Mouse (Mus musculus) neural tube, embryonic 12.5 days (tissue): ENCODE results near the gene Mybpc3. TPM values are rescaled to one million over a fixed set of nuclear protein-coding genes. Genes with fewer than 3 reads are reported as not detected.
A peak's percentile ranks its signal among the peaks of the same experiment; 100 is the strongest.

Experiments used
- ATAC-seq: fragments of 200-750 bp; cut with Nextera tagmentation; 2 replicates; pipeline ENCODE4 v1.8.0; 2017; ENCODE audit warnings: low read depth, mild to moderate bottlenecking, moderate TSS enrichment, moderate library complexity; ENCODE audit not compliant: low FRiP score
- H3K27ac ChIP-seq: fragments of 300-500 bp; sonication (generic); 2 replicates; pipeline ENCODE4 v1.5.1; 2016
- H3K27me3 ChIP-seq: fragments of 300-500 bp; sonication (generic); replicated peaks from 2 replicates; pipeline ENCODE4 v1.6.1; 2016; ENCODE audit warnings: mild to moderate bottlenecking
- H3K36me3 ChIP-seq: fragments of 300-500 bp; sonication (generic); 2 replicates; pipeline ENCODE4 v1.6.1; 2016; ENCODE audit warnings: mild to moderate bottlenecking
- H3K4me1 ChIP-seq: fragments of 300-500 bp; sonication (generic); 2 replicates; pipeline ENCODE4 v1.6.1; 2016
- H3K4me2 ChIP-seq: fragments of 300-500 bp; sonication (generic); replicated peaks from 2 replicates; pipeline ENCODE4 v1.6.1; 2016; ENCODE audit warnings: mild to moderate bottlenecking
- H3K4me3 ChIP-seq: fragments of 300-500 bp; sonication (generic); 2 replicates; pipeline ENCODE4 v1.5.1; 2016
- H3K9ac ChIP-seq: fragments of 300-500 bp; sonication (generic); 2 replicates; pipeline ENCODE4 v1.6.1; 2016; ENCODE audit warnings: mild to moderate bottlenecking
- H3K9me3 ChIP-seq: fragments of 300-500 bp; sonication (generic); 2 replicates; pipeline ENCODE4 v1.6.1; 2016; ENCODE audit warnings: mild to moderate bottlenecking
- WGBS: fragments of 180-500 bp; shearing (Covaris S2); methylation state at CpG from one replicate; pipeline ENCODE4 v1.1.7; 2016; 5-methylcytosine and 5-hydroxymethylcytosine counted together
- polyA plus RNA-seq: library from polyadenylated mRNA; unstranded; fragments of >200 nt; fragmentation: Nextera tagmentation; extraction: Ambion mirVana; gene quantifications from 2 replicates; pipeline ENCODE4 v1.2.1, GENCODE M21; 2016

Mybpc3 gene
- polyA plus RNA-seq, 1 experiment from 2014 or later, result 0.30 TPM

GRCm38 (mm10) chr2:91183148-91183513 lies 65.2 kb downstream of the Mybpc3 start:
- peak overlapping the region; percentile 84 for H3K9ac ChIP-seq
- no peaks in the 10 kb centered on the region for H3K9me3 ChIP-seq
- no peaks in the 10 kb centered on the region for H3K27me3 ChIP-seq
- peak overlapping the region; percentile 80 for H3K4me2 ChIP-seq
- H3K4me1 ChIP-seq, result peaks cover 22% of the 10 kb centered on the region
- peak overlapping the region; percentile 72; the same call in 1 of the 2 replicates for H3K27ac ChIP-seq
- ATAC-seq, result peak; percentile 98
- H3K4me3 ChIP-seq, result peak overlapping the region; percentile 94
- H3K36me3 ChIP-seq, result peaks cover 2% of the 10 kb centered on the region
- under 1% methylated on average over 9 of the region's 9 CpGs for WGBS

GRCm38 (mm10) chr2:91183711-91184405 lies 65.9 kb downstream of the Mybpc3 start, which contains the start of gene Madd:
Gene Madd, minus strand, starts transcription at chr2:91183837.
- Histone ChIP-seq H3K4me2 (peak within 1 kb of the TSS; percentile 80), H3K36me3 (no peaks in the 10 kb centered on the region), H3K4me3 (peak within 1 kb of the TSS; percentile 94), H3K4me1 (peaks cover 22% of the 10 kb centered on the region), H3K27ac (peak within 1 kb of the TSS; percentile 72), H3K9ac (peak within 1 kb of the TSS; percentile 84), H3K9me3 (no peaks in the 10 kb centered on the region), H3K27me3 (no peaks in the 10 kb centered on the region)
- 0 out of 2 replicates have a peak, but pooled peaks have one; percentile 1 for ATAC-seq
- 73% methylated on average over 15 of the region's 15 CpGs for WGBS

Other genes starting within 250 kb of the Mybpc3 start
- gene C1qtnf4, start 232.3 kb upstream of the Mybpc3 start, polyA plus RNA-seq, result 62.3 and 74.0 TPM in 2 replicates
- 46.8 and 48.2 TPM in 2 replicates for gene Kbtbd4, start 213.4 kb upstream of the Mybpc3 start, polyA plus RNA-seq
- gene Ndufs3, start 213.3 kb upstream of the Mybpc3 start, polyA plus RNA-seq, result 195 and 205 TPM in 2 replicates
- 143 and 146 TPM in 2 replicates for gene Celf1, start 177.8 kb upstream of the Mybpc3 start, polyA plus RNA-seq
- gene Rapsn, start 82.5 kb upstream of the Mybpc3 start, polyA plus RNA-seq, result 3.5 and 4.7 TPM in 2 replicates
- gene Psmc3, start 64.1 kb upstream of the Mybpc3 start, polyA plus RNA-seq, result 281 and 296 TPM in 2 replicates
- 30.0 and 30.9 TPM in 2 replicates for gene Slc39a13, start 47.7 kb upstream of the Mybpc3 start, polyA plus RNA-seq
- gene Spi1, start 35.8 kb upstream of the Mybpc3 start, polyA plus RNA-seq, result 4.0 and 4.6 TPM in 2 replicates
- gene Madd, start 65.7 kb downstream of the Mybpc3 start, polyA plus RNA-seq, result 42.0 and 51.8 TPM in 2 replicates
- 1.0 and 1.7 TPM in 2 replicates for gene Nr1h3, start 84.7 kb downstream of the Mybpc3 start, polyA plus RNA-seq
- gene Acp2, start 84.7 kb downstream of the Mybpc3 start, polyA plus RNA-seq, result 35.3 and 39.8 TPM in 2 replicates
- 7.5 and 9.3 TPM in 2 replicates for gene Ddb2, start 118.8 kb downstream of the Mybpc3 start, polyA plus RNA-seq
- gene Pacsin3, start 137.8 kb downstream of the Mybpc3 start, polyA plus RNA-seq, result 20.8 and 22.1 TPM in 2 replicates
- gene Arfgap2, start 146.8 kb downstream of the Mybpc3 start, polyA plus RNA-seq, result 79.6 and 81.0 TPM in 2 replicates